Mouse (Mus musculus) intestine, embryonic 15.5 days (tissue): ENCODE data around the gene Pgc. TPM values are rescaled to one million over a fixed set of nuclear protein-coding genes. Genes with fewer than 3 reads are reported as not detected.

ENCODE experiments used
- ATAC-seq: fragments of 200-750 bp; cut with Nextera tagmentation; 2 replicates; pipeline ENCODE4 v1.8.0; 2017; ENCODE audit warnings: moderate TSS enrichment, moderate library complexity
- H3K27ac ChIP-seq: fragments of 300-500 bp; sonication (generic); 2 replicates; pipeline ENCODE4 v1.5.1; 2015; ENCODE audit warnings: mild to moderate bottlenecking, inconsistent platforms
- H3K27me3 ChIP-seq: fragments of 300-500 bp; sonication (generic); replicated peaks from 2 replicates; pipeline ENCODE4 v1.6.1; 2015; ENCODE audit warnings: inconsistent platforms
- H3K36me3 ChIP-seq: fragments of 300-500 bp; sonication (generic); 2 replicates; pipeline ENCODE4 v1.6.1; 2015; ENCODE audit warnings: inconsistent platforms
- H3K4me1 ChIP-seq: fragments of 300-500 bp; sonication (generic); replicated peaks from 2 replicates; pipeline ENCODE4 v1.6.1; 2015; ENCODE audit warnings: inconsistent platforms
- H3K4me2 ChIP-seq: fragments of 300-500 bp; sonication (generic); replicated peaks from 2 replicates; pipeline ENCODE4 v1.6.1; 2015; ENCODE audit warnings: mild to moderate bottlenecking, inconsistent platforms
- H3K4me3 ChIP-seq: fragments of 300-500 bp; sonication (generic); replicated peaks from 2 replicates; pipeline ENCODE4 v1.5.1; 2015; ENCODE audit warnings: inconsistent platforms
- H3K9ac ChIP-seq: fragments of 300-500 bp; sonication (generic); 2 replicates; pipeline ENCODE4 v1.6.1; 2015; ENCODE audit warnings: inconsistent platforms
- H3K9me3 ChIP-seq: fragments of 300-500 bp; sonication (generic); 2 replicates; pipeline ENCODE4 v1.6.1; 2016; ENCODE audit warnings: inconsistent platforms
- WGBS: fragments of 180-500 bp; shearing (Covaris S2); methylation state at CpG from one replicate; pipeline ENCODE4 v1.1.7; 2015; 5-methylcytosine and 5-hydroxymethylcytosine counted together
- polyA plus RNA-seq: library from polyadenylated mRNA; unstranded; fragments of >200 nt; fragmentation: Nextera tagmentation; extraction: Ambion mirVana; gene quantifications from 2 replicates; pipeline ENCODE4 v1.2.1, GENCODE M21; 2015

Pgc gene
- polyA plus RNA-seq, 1 experiment from 2014 or later = 0.99 TPM

DNA sequence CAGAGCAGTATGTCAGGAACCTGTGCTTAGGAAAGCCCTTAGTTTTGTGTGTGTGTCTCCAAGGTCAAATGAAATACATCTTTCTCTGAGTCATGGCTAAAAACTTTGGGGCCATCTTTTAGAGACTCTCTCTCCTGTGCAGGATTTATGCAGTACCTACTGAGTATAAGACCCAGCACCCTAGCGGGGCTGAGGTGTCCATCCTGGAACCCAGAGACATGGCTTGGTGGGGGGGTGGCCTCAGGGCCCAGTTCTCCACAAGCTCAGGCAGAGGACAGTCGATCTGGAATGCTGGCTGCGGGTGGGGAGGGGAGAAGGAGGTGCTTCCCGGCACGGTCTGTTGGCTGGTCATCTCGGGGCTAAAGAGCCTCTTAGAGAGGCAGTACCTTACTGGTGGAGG, 29.7 kb downstream of the Pgc start:
- Histone ChIP-seq H3K4me3 (no peak overlapping the region), H3K27ac (no peak overlapping the region), H3K4me1 (peaks cover 17% of the 10 kb centered on the region; the same call in 1 of the 2 replicates), H3K36me3 (no peaks in the 10 kb centered on the region), H3K9me3 (no peaks in the 10 kb centered on the region), H3K4me2 (no peak overlapping the region), H3K9ac (no peak overlapping the region), H3K27me3 (no peaks in the 10 kb centered on the region)
- WGBS = 32% methylated on average over 6 of the region's 6 CpGs
- no peak for ATAC-seq

DNA sequence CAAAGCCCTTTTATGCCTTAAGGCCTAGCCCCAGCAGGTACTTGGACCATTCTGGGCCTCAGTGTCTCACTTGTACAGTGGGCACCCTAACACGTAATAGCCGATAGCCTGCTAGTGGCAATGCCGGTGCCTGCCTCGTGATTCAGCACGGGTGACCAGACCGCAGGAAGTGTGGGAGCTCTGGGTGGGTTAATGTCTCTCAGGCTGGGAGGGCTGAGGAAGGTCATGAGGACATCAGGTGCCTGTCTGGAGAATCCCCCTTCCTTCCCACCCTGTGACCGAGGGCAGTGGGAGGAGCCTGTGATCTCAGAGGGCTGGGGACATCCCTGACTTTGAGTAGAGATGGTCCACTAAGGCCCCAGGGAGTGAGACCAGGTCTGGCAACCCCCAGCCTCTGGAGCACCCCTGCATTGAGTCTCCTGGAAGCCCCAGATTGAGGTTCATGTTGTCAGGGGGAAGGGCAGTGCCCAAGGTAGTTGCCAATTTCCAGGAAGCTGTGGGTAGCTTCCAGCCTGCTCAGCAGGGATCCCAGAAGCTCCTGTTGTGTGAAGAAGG, 30.5 kb downstream of the Pgc start:
- no peaks in the 10 kb centered on the region for H3K27me3 ChIP-seq
- peaks cover 17% of the 10 kb centered on the region; the same call in 1 of the 2 replicates for H3K4me1 ChIP-seq
- H3K9me3 ChIP-seq = no peaks in the 10 kb centered on the region
- H3K27ac ChIP-seq = no peak overlapping the region
- no peak overlapping the region for H3K9ac ChIP-seq
- ATAC-seq = no peak
- H3K4me3 ChIP-seq = no peak overlapping the region
- WGBS = 78% methylated on average over 7 of the region's 7 CpGs
- H3K36me3 ChIP-seq = no peaks in the 10 kb centered on the region
- H3K4me2 ChIP-seq = no peak overlapping the region

DNA sequence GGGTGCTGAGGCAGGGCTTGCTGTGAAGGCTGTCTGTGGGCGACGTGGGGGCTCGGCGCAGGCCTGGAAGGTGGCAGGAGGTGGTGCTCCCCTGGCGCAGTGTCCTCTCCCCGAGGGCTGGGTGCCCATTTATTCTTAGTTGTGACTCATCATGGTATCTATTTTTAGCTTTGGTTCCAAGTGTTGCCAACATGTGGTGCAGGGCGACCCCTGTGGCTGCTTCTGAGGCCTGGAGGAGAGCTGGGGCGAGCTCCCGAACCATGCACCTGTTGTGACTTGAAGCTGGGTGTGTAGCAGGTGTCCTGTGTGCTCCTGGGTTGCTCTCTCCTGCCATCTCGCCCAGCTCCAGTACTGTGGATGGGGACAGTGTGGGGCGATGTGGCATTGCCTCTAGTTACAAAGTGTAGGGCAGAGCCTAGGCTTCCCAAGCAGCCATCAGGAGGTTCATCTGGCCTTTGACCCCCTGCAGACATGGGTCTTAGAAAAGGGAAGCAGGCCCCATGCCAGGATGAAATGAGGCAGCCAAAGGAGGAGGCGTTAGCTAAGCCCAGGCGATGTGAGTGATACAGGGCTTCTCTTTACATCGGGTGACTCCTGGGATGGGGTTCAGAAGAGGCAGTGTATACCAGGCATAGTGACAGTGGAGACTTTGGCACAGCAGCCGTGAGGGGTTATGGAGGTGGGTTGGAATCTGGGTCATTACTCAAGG, 33.2 kb downstream of the Pgc start:
- no peak overlapping the region for H3K9ac ChIP-seq
- ATAC-seq = peak; percentile 19; the same call in 1 of the 2 replicates
- no peak overlapping the region for H3K4me2 ChIP-seq
- H3K27me3 ChIP-seq = no peaks in the 10 kb centered on the region
- H3K36me3 ChIP-seq = no peaks in the 10 kb centered on the region
- H3K4me1 ChIP-seq = peaks cover 28% of the 10 kb centered on the region
- 72% methylated on average over 15 of the region's 15 CpGs for WGBS
- no peaks in the 10 kb centered on the region for H3K9me3 ChIP-seq
- no peak overlapping the region for H3K4me3 ChIP-seq
- no peak overlapping the region for H3K27ac ChIP-seq

DNA sequence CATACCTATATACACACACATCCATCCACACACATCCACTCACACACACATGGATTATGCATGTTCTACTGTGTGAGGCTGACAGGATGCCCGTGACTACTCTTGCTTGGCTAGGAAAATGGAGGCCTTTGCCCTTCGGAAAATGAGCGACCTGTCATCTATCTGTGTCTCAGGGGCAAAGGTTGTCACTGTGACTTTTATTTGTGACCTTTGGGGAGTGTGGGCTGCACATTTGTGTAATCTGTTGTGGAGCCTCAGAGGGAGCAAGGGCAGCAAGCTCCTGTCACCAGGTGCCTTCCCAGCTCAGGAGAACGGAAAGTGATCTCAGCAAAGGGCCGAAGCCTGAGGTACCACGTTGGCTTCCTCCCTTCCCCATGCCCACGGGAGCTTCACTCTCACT, 35.4 kb downstream of the Pgc start:
- Histone ChIP-seq H3K4me1 (peaks cover 28% of the 10 kb centered on the region), H3K4me3 (no peak overlapping the region), H3K4me2 (no peak overlapping the region), H3K36me3 (no peaks in the 10 kb centered on the region), H3K9ac (no peak overlapping the region), H3K27ac (no peak overlapping the region), H3K27me3 (no peaks in the 10 kb centered on the region), H3K9me3 (no peaks in the 10 kb centered on the region)
- 70% methylated on average over 7 of the region's 7 CpGs for WGBS
- ATAC-seq = no peak

DNA sequence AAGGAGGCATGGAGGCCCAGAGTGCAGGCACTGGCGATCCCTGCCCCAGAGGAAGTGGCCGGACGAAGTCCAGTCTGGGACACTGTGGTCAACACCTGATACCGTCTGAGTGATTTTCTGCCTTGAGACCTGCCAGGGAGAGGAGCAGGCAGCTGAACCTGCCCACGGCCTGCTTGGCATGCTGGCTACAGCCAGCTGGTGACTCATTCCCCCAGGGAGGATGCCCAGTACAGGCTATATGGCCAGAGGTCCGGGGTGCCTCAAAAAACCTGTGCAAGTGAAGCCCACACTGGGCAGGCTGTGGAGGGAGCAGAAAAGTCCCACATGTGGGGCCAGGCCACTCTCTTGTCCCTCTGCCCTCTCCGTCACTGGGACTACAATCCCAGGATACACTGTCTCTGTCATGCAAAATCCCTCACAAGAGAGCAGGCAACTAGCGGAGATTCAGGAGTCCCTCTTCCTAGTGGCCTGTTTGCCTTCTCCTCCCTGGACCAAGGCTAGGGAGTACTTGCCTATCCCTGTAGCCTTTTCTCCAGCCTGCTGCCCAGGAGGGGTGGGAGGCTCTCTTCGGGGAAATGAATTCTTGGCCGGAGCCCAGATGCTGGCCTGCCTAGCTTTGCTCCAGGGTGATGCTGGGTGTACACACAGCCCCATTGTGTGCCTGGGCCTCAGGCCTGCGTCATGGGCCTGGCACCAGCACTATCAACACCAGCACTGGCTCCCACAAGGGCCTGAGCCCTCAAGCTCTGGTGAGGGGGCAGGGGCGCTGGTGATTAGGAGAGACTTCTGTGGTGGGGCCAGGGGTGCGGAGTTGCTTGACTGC, 36.1 kb downstream of the Pgc start:
- peak; percentile 60 for ATAC-seq
- peak overlapping the region; percentile 52; the same call in 1 of the 2 replicates for H3K27ac ChIP-seq
- no peaks in the 10 kb centered on the region for H3K27me3 ChIP-seq
- peaks cover 31% of the 10 kb centered on the region for H3K4me1 ChIP-seq
- H3K36me3 ChIP-seq = no peaks in the 10 kb centered on the region
- no peak overlapping the region for H3K4me2 ChIP-seq
- peak overlapping the region; percentile 9; the same call in 1 of the 2 replicates for H3K9ac ChIP-seq
- no peaks in the 10 kb centered on the region for H3K9me3 ChIP-seq
- 61% methylated on average over 13 of the region's 13 CpGs for WGBS
- no peak overlapping the region for H3K4me3 ChIP-seq

DNA sequence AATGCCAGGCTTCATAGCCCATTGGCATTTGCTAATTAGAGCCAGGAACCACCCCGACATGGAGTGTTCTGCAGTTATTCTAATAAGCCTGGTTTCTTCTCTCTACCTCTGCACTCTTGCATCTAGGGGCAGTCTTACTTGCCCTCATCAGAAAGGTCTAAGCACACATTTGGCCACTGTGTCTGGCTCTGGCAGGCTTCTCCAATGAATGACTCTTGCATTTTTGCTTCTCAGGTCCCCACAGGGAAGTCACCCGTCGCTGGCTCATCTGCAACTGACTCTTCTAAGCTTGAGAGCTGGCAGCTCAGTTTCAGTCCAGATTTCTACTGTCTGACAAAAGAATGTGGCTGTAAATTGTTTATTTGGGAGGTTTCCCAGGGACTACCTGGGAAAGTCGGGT, 39.3 kb downstream of the Pgc start:
- H3K4me2 ChIP-seq = no peak overlapping the region
- H3K9ac ChIP-seq = no peak overlapping the region
- no peaks in the 10 kb centered on the region for H3K9me3 ChIP-seq
- H3K27me3 ChIP-seq = no peaks in the 10 kb centered on the region
- H3K4me1 ChIP-seq = peaks cover 22% of the 10 kb centered on the region
- WGBS = 58% methylated on average over 4 of the region's 4 CpGs
- H3K4me3 ChIP-seq = no peak overlapping the region
- no peak for ATAC-seq
- H3K27ac ChIP-seq = no peak overlapping the region
- H3K36me3 ChIP-seq = no peaks in the 10 kb centered on the region

DNA sequence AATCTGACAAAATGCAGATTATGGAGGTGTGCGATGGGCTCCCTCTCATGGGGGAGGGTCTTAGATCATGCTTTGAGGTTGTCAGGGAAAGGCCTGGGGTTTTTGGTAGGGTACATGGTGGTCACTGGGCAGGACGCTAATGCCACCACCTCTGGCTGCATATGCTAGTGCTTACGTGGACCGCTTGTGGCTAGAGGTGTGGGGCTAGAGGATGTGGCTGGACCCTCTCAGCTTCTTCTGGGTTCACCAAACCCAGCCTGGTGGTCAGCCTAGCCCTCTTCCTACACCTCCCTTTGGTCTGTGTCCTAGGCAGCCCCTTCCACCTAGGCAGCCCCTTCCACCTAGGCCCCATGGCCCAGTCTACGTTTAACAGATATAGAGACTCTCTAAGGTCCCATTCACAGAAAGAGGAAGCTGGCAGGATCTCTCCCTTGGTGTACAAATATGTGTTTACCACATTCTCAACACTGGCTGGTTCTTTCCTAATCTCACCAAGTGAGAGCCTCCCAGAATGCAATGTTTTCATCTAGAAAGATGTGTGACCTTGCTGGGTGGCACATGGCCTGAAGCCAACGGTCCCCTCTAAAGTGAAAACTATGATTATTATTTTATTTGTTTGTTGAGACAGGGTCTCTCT, 39.9 kb downstream of the Pgc start:
- WGBS = 87% methylated on average over 6 of the region's 6 CpGs
- no peak overlapping the region for H3K27ac ChIP-seq
- H3K9me3 ChIP-seq = no peaks in the 10 kb centered on the region
- no peak for ATAC-seq
- H3K4me1 ChIP-seq = peaks cover 22% of the 10 kb centered on the region
- H3K36me3 ChIP-seq = no peaks in the 10 kb centered on the region
- no peak overlapping the region for H3K9ac ChIP-seq
- no peak overlapping the region for H3K4me2 ChIP-seq
- H3K27me3 ChIP-seq = no peaks in the 10 kb centered on the region
- no peak overlapping the region for H3K4me3 ChIP-seq

DNA sequence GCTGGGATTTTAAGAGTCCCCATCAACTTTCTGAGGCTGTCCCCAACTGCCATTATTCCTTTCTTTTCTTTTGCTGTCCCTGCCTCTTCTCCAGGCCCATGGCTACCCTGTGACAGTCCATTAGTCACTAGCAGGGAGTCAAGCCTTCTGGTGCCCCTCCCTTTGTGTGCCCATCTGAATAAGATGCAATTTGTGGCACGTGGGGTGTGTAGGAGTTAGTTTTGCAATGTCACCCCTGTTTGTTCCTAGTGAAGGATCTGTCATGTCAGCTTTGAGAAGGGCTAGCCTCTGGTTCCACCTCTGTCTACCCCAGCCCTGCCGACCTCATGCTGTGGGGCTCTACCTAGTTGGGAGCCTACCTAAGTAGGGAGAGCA, 40.4 kb downstream of the Pgc start:
- no peaks in the 10 kb centered on the region for H3K9me3 ChIP-seq
- peaks cover 22% of the 10 kb centered on the region for H3K4me1 ChIP-seq
- H3K4me3 ChIP-seq = no peak overlapping the region
- no peaks in the 10 kb centered on the region for H3K27me3 ChIP-seq
- WGBS = 62% methylated on average over 2 of the region's 2 CpGs
- no peak overlapping the region for H3K4me2 ChIP-seq
- H3K36me3 ChIP-seq = no peaks in the 10 kb centered on the region
- ATAC-seq = 0 out of 2 replicates have a peak, but pooled peaks have one; percentile 15
- H3K27ac ChIP-seq = 0 out of 2 replicates have a peak overlapping the region, but pooled peaks have one; percentile 23
- H3K9ac ChIP-seq = no peak overlapping the region

DNA sequence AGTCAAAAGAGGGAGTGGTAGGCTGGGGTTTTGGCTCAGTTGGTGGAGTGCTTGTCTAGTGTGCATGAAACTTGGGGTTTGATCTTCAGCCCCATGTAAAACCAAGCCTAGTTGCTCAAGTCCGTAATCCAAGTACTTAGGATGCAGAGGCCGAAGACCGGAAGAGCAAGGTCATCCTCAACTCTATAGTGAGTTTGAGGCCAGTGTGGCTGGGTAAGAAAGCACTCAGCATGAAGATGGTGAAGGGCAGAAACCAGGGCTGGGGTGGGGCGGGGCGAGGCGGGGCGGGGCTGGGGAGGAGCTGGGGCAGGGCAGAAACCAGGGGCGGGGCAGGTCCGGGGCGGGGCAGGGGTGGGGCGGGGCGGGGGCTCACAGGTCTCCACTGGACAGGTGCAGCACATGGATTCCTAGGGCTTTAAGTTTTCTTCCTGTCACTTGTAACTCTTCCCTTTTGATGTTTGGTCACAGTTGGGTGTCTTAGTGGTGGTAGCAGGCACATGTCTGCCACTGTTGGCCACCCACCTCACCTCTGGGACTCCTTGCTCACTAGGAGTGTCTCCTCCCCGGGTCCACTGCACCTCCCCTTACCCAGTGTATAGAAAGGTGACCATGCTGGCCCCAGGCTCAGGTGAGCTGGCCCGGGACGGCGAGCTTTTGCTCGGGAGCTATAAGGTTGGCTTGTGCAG, 41.0 kb downstream of the Pgc start:
- Histone ChIP-seq H3K4me3 (no peak overlapping the region), H3K9me3 (no peaks in the 10 kb centered on the region), H3K36me3 (no peaks in the 10 kb centered on the region), H3K27ac (0 out of 2 replicates have a peak overlapping the region, but pooled peaks have one; percentile 23), H3K27me3 (no peaks in the 10 kb centered on the region), H3K4me2 (no peak overlapping the region), H3K9ac (no peak overlapping the region), H3K4me1 (peaks cover 17% of the 10 kb centered on the region)
- WGBS = 35% methylated on average over 17 of the region's 17 CpGs
- ATAC-seq = peak; percentile 61

DNA sequence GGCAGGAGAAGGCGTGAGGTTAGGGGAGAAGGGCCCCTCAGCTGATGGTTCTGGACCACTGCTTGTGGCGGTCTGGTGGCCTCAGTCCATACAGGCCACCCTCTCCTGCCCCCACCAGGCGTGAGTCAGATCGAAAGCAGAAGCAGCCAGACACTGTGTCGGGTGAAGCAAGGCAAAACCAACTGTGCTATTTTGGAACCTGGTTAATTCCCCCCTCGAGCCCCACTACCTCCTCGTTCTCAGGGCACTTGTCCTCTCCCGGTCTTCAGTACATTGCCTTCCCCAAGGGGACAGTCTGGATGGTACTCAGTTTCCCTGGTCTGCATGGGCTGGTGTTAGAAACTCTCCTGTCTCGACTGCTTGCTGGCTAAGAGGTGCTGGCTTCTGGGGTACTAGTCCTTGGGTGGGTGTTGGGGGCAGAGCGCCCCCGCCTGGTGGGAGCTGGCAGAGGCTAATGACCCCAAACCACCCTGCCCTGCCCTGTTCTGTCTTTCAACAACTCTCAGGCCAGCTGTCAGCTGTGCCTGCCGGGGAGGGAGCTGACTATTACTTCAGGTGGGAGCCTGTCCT, 42.1 kb downstream of the Pgc start:
- Histone ChIP-seq H3K9me3 (no peaks in the 10 kb centered on the region), H3K4me2 (no peak overlapping the region), H3K4me1 (0 out of 2 replicates have a peak, but pooled peaks cover 14% of the 10 kb centered on the region), H3K27ac (no peak overlapping the region), H3K4me3 (no peak overlapping the region), H3K27me3 (no peaks in the 10 kb centered on the region), H3K36me3 (no peaks in the 10 kb centered on the region), H3K9ac (no peak overlapping the region)
- WGBS = 44% methylated on average over 12 of the region's 12 CpGs
- ATAC-seq = peak; percentile 39

DNA sequence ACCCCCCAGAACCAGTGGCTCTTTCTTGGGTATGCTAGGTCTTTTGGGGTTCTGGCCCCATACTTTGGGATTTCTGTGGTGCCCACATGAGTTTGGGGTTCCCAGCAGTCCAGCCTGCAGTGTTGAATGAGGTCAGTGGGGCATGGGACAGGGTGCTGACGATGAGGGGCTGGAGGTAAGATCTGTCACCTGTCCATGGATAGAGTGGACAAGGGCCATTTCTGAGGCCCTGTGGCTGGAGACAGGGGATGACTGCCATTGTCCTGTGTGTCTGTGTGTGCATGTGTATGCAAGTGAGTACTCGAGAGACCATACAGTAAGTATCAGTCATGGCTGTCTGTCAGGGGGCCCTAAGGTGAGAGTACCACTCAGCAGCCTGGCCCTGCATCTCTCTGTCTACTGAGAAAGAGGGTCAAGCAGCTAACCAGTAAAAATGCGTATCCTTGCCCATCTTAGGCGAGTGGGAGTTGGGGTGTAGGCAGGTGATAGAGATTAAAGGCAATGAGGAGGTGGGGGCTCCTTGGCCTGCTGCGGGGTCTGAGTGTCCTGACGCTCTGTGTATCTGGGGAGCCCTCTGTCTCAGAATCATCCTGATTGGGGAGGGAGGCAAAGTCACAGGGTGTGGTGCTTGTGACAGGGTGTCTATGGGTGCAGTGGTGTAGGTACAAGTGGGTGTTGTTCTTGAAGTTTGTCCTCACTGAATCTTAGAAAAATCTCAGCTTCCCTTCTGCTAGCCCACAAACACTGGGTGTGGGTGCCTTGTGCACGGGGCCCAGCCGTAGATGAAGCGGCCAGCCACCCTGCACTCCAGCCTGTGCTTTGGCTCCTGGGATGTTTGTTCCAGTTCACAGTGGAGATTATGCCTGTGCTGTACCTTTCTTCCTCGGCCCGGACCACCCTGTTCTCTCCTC, 43.0 kb downstream of the Pgc start:
- H3K9me3 ChIP-seq = no peaks in the 10 kb centered on the region
- H3K4me3 ChIP-seq = no peak overlapping the region
- ATAC-seq = no peak
- WGBS = 81% methylated on average over 11 of the region's 11 CpGs
- H3K4me2 ChIP-seq = no peak overlapping the region
- H3K27me3 ChIP-seq = no peaks in the 10 kb centered on the region
- H3K27ac ChIP-seq = no peak overlapping the region; the same call in 1 of the 2 replicates
- no peaks in the 10 kb centered on the region for H3K36me3 ChIP-seq
- H3K4me1 ChIP-seq = 0 out of 2 replicates have a peak, but pooled peaks cover 14% of the 10 kb centered on the region
- H3K9ac ChIP-seq = no peak overlapping the region
